Mouse (Mus musculus): ENCODE measurements around the gene Lsm14a.

DNA sequence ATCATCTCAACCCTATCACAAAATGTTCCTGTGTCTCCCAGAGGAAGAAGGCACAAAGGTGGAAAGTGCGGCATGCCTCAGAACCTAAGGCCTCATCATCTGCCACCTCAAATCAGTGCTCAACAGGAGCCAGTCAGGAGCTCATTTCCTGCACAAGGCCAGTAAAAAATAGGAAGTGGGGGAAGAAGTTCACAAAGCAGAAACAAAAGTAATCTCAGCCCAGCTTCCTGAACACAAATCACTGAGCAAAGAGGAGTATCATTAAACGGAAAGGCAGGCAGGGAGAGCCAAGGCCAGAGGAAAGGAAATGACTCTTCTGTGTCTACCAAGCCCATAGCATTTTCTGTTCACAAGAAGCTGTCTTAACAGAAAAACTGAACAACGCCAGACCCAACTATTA, 91.2 kb downstream of the Lsm14a start:
- TF ChIP-seq POLR2A (IDR thresholded peaks at IDR 0.05; ENCODE audit: borderline replicate concordance, low read depth, low read length): no peak
- no peak for TF ChIP-seq CTCF (IDR thresholded peaks at IDR 0.05; ENCODE audit: low read depth, low read length)

All from bone marrow macrophage, adult 2 months (primary cell).